Mouse (Mus musculus): ENCODE results near the gene Erich2. TPM values are rescaled to one million over a fixed set of nuclear protein-coding genes. Genes with fewer than 3 reads are reported as not detected.

Gene Erich2
- total RNA-seq, 1 experiment from 2014 or later = not detected

Other genes starting within 250 kb of the Erich2 start
- not detected in 2 replicates for gene Sp5, start 33.9 kb upstream of the Erich2 start, total RNA-seq (2017)
- 6.1 and 7.1 TPM in 2 replicates for gene Gad1, start 44.3 kb downstream of the Erich2 start, total RNA-seq (2017)
- 59.4 and 59.9 TPM in 2 replicates for gene Gorasp2, start 152.8 kb downstream of the Erich2 start, total RNA-seq (2017)
- not detected in 2 replicates for gene Gm26558, start 153.3 kb downstream of the Erich2 start, total RNA-seq (2017)